Comparison of ENCODE assay signal across 9 mouse cellular contexts in the genomic region with DNA sequence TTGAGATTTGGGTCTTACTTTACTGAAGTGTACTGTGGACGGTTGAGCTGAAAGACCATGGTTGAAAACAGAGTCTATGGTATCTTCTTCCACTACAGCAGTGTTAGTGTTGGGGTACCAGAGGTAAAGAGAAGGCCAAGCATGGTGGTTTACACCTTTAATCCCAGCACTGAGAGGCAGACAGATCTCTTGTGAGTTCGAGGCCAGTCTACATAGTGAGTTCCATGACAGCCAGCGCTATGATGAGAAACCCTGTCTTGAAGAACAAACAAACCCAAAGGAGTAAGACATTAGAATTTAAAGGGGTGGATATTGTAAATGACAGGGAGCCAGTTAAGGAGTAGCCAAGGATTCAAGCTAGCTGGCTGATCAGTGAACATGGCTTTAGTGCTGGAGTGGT. TPM values are rescaled to one million over a fixed set of nuclear protein-coding genes. Genes with fewer than 3 reads are reported as not detected.
DNase-seq lines count a peak whose midpoint lies in the region; ATAC-seq and TF ChIP-seq lines count a peak whose summit lies in the region.
"Had no signal": no experiment of that assay in that cellular context is flagged by ENCODE, and none has a peak within 500 bp of the region (broad histone marks: within the 10 kb centered on the region; RNA-seq: fewer than 3 reads in every experiment).

No protein-coding gene starts in this region.

- intact Hi-C loops in gastrocnemius, adult 2 months (cut with DNase I) = no loop called here
- intact Hi-C loops in gastrocnemius, postnatal 14 days (cut with DNase I; ENCODE audit: low total_unique reads) = no loop called here

- no peak for TF ChIP-seq POLR2A in testis, adult 2 months (IDR thresholded peaks at IDR 0.05; ENCODE audit: control insufficient read depth, low read depth, low read length)

- no peaks in the 10 kb centered on the region for H3K36me3 ChIP-seq in testis, adult 2 months (ENCODE audit: control insufficient read depth, insufficient read depth, low read length)
- H3K36me3 ChIP-seq in limb, embryonic 15.5 days = peaks cover 10% of the 10 kb centered on the region; the same call in 1 of the 2 replicates
- H3K36me3 ChIP-seq in stomach, postnatal 0 days (ENCODE audit: control insufficient read depth, insufficient read depth, low read length) = no peaks in the 10 kb centered on the region; the same call in 1 of the 2 replicates

- TF ChIP-seq EP300 in stomach, postnatal 0 days (optimal IDR thresholded peaks at IDR 0.05) = no peak

- peaks cover 7% of the 10 kb centered on the region for H3K4me1 ChIP-seq in testis, adult 2 months (ENCODE audit: control insufficient read depth, insufficient read depth, low read length)
- peaks cover 14% of the 10 kb centered on the region for H3K4me1 ChIP-seq in limb, embryonic 15.5 days
- no peaks in the 10 kb centered on the region for H3K4me1 ChIP-seq in stomach, postnatal 0 days (replicated peaks; ENCODE audit: control insufficient read depth, insufficient read depth)

- no peaks in the 10 kb centered on the region for H3K9me3 ChIP-seq in limb, embryonic 15.5 days
- no peaks in the 10 kb centered on the region for H3K9me3 ChIP-seq in stomach, postnatal 0 days (ENCODE audit: control insufficient read depth, low read length)

- peak overlapping the region; percentile 61 for H3K4me2 ChIP-seq in limb, embryonic 15.5 days
- H3K4me2 ChIP-seq in stomach, postnatal 0 days (replicated peaks; ENCODE audit: low read depth) = peak overlapping the region; percentile 63

- H3K27ac ChIP-seq in gastrocnemius, adult 2 months = peak overlapping the region; percentile 95; the same call in 1 of the 2 replicates
- H3K27ac ChIP-seq in testis, adult 2 months (ENCODE audit: control insufficient read depth, insufficient read depth, low read depth, low read length) = no peak overlapping the region; the same call in 1 of the 2 replicates
- H3K27ac ChIP-seq in limb, embryonic 15.5 days = peak overlapping the region; percentile 95
- peak overlapping the region; percentile 88 for H3K27ac ChIP-seq in stomach, postnatal 0 days (replicated peaks)

- DNase-seq in gastrocnemius, adult 2 months = no peak
- DNase-seq in gastrocnemius, postnatal 14 days = no peak
- no peak for DNase-seq in testis, postnatal 10 days (ENCODE audit: low spot score)
- DNase-seq in stomach, postnatal 0 days (ENCODE audit: low spot score) = no peak
- no peak for DNase-seq in T-cell, adult 2 months (ENCODE audit: low spot score)
- DNase-seq: right cerebral cortex, postnatal 25 days had no signal

- peak overlapping the region; percentile 82 for H3K9ac ChIP-seq in limb, embryonic 15.5 days
- H3K9ac ChIP-seq in stomach, postnatal 0 days (ENCODE audit: low read length) = peak overlapping the region; percentile 61

- no peak for TF ChIP-seq CTCF in gastrocnemius, adult 2 months (IDR thresholded peaks at IDR 0.05)
- TF ChIP-seq CTCF in testis, adult 2 months (IDR thresholded peaks at IDR 0.05; ENCODE audit: control insufficient read depth, insufficient read depth, insufficient replicate concordance, low read depth, low read length) = no peak
- TF ChIP-seq CTCF in stomach, postnatal 0 days (IDR thresholded peaks at IDR 0.05; ENCODE audit: low read depth) = no peak

- ATAC-seq in limb, embryonic 15.5 days (ENCODE audit: insufficient number of reproducible peaks, low FRiP score, low TSS enrichment, low read depth) = no peak
- no peak for ATAC-seq in stomach, postnatal 0 days (ENCODE audit: low FRiP score, low TSS enrichment)
- no peak for ATAC-seq in megakaryocyte progenitor cell, adult 5-6 weeks (replicated peaks; ENCODE audit: poor library complexity)

- 66% methylated on average over 3 of the region's 3 CpGs for WGBS in limb, embryonic 15.5 days
- 61% methylated on average over 3 of the region's 3 CpGs for WGBS in stomach, postnatal 0 days

- H3K27me3 ChIP-seq in testis, adult 2 months (ENCODE audit: control insufficient read depth, insufficient read depth, low read length) = no peaks in the 10 kb centered on the region
- H3K27me3 ChIP-seq in limb, embryonic 15.5 days = no peaks in the 10 kb centered on the region
- no peaks in the 10 kb centered on the region for H3K27me3 ChIP-seq in stomach, postnatal 0 days (ENCODE audit: control insufficient read depth, insufficient read depth, low read length)

- peak overlapping the region; percentile 73 for H3K4me3 ChIP-seq in gastrocnemius, adult 2 months
- H3K4me3 ChIP-seq in testis, adult 2 months (ENCODE audit: control insufficient read depth, low read depth, low read length) = peak overlapping the region; percentile 95
- peak overlapping the region; percentile 59 for H3K4me3 ChIP-seq in limb, embryonic 15.5 days
- peak overlapping the region; percentile 61 for H3K4me3 ChIP-seq in stomach, postnatal 0 days (ENCODE audit: low read depth, low read length)

RNA-seq across cellular contexts. Expression of gene Ctc1, which starts 1.0 kb away (rescaled TPM):
- 10 to 100 TPM in 1 of 2 experiments, 1 to 10 TPM in 1; 9.9 to 11.0 TPM for total RNA-seq in gastrocnemius, adult 2 months (2021)
- total RNA-seq in gastrocnemius, postnatal 14 days (2021) = 1 to 10 TPM; 7.5 to 8.1 TPM
- 44.5 and 44.9 TPM in 2 replicates for polyA plus RNA-seq in testis, adult 2 months (2012; rRNA removed)
- polyA plus RNA-seq in limb, embryonic 15.5 days (2015; fragmentation: Nextera tagmentation; extraction: Ambion mirVana) = 42.5 TPM in 2 replicates
- polyA plus RNA-seq in stomach, postnatal 0 days (2015; fragmentation: Nextera tagmentation; extraction: Ambion mirVana) = 11.1 and 11.5 TPM in 2 replicates
- 27.8 and 33.7 TPM in 2 replicates for total RNA-seq in megakaryocyte progenitor cell, adult 5-6 weeks (2015)
- total RNA-seq in megakaryocyte progenitor cell, adult 5-6 weeks (2017) = 21.2 and 27.2 TPM in 2 replicates

RNA-seq across cellular contexts. Expression of gene Pfas, which starts 8.5 kb away (rescaled TPM):
- total RNA-seq in gastrocnemius, adult 2 months (2021) = 10 to 100 TPM in 1 of 2 experiments, 1 to 10 TPM in 1; 7.8 to 14.8 TPM
- 1 to 10 TPM; 5.6 to 7.3 TPM for total RNA-seq in gastrocnemius, postnatal 14 days (2021)
- polyA plus RNA-seq in testis, adult 2 months (2012; rRNA removed) = 9.6 and 11.8 TPM in 2 replicates
- polyA plus RNA-seq in limb, embryonic 15.5 days (2015; fragmentation: Nextera tagmentation; extraction: Ambion mirVana) = 23.6 and 25.0 TPM in 2 replicates
- polyA plus RNA-seq in stomach, postnatal 0 days (2015; fragmentation: Nextera tagmentation; extraction: Ambion mirVana) = 7.4 and 8.0 TPM in 2 replicates
- 24.8 and 31.3 TPM in 2 replicates for total RNA-seq in megakaryocyte progenitor cell, adult 5-6 weeks (2015)
- total RNA-seq in megakaryocyte progenitor cell, adult 5-6 weeks (2017) = 34.9 and 48.8 TPM in 2 replicates

RNA-seq across cellular contexts. Expression of gene Aurkb, which starts 28.7 kb away (rescaled TPM):
- total RNA-seq in gastrocnemius, adult 2 months (2021) = not detected
- total RNA-seq in gastrocnemius, postnatal 14 days (2021) = 1 to 10 TPM; 4.2 to 4.4 TPM
- polyA plus RNA-seq in testis, adult 2 months (2012; rRNA removed) = 15.2 and 17.9 TPM in 2 replicates
- 111 and 121 TPM in 2 replicates for polyA plus RNA-seq in limb, embryonic 15.5 days (2015; fragmentation: Nextera tagmentation; extraction: Ambion mirVana)
- 24.7 and 34.0 TPM in 2 replicates for polyA plus RNA-seq in stomach, postnatal 0 days (2015; fragmentation: Nextera tagmentation; extraction: Ambion mirVana)
- 100 and 103 TPM in 2 replicates for total RNA-seq in megakaryocyte progenitor cell, adult 5-6 weeks (2015)
- total RNA-seq in megakaryocyte progenitor cell, adult 5-6 weeks (2017) = 103 and 128 TPM in 2 replicates

RNA-seq across cellular contexts. Expression of gene Rangrf, which starts 41.8 kb away (rescaled TPM):
- 10 to 100 TPM; 55.4 to 71.1 TPM for total RNA-seq in gastrocnemius, adult 2 months (2021)
- 10 to 100 TPM; 54.2 to 57.7 TPM for total RNA-seq in gastrocnemius, postnatal 14 days (2021)
- polyA plus RNA-seq in testis, adult 2 months (2012; rRNA removed) = 1,176 and 1,231 TPM in 2 replicates
- 39.0 and 42.1 TPM in 2 replicates for polyA plus RNA-seq in limb, embryonic 15.5 days (2015; fragmentation: Nextera tagmentation; extraction: Ambion mirVana)
- polyA plus RNA-seq in stomach, postnatal 0 days (2015; fragmentation: Nextera tagmentation; extraction: Ambion mirVana) = 34.8 and 35.1 TPM in 2 replicates
- 91.0 and 123 TPM in 2 replicates for total RNA-seq in megakaryocyte progenitor cell, adult 5-6 weeks (2015)
- total RNA-seq in megakaryocyte progenitor cell, adult 5-6 weeks (2017) = 46.3 and 54.1 TPM in 2 replicates

RNA-seq across cellular contexts. Expression of gene Borcs6, which starts 42.8 kb away (rescaled TPM):
- 10 to 100 TPM; 17.9 to 18.9 TPM for total RNA-seq in gastrocnemius, adult 2 months (2021)
- 10 to 100 TPM; 13.5 to 14.3 TPM for total RNA-seq in gastrocnemius, postnatal 14 days (2021)
- polyA plus RNA-seq in testis, adult 2 months (2012; rRNA removed) = 13.4 and 15.8 TPM in 2 replicates
- polyA plus RNA-seq in limb, embryonic 15.5 days (2015; fragmentation: Nextera tagmentation; extraction: Ambion mirVana) = 12.9 and 13.7 TPM in 2 replicates
- 14.6 and 16.7 TPM in 2 replicates for polyA plus RNA-seq in stomach, postnatal 0 days (2015; fragmentation: Nextera tagmentation; extraction: Ambion mirVana)
- 6.2 and 7.6 TPM in 2 replicates for total RNA-seq in megakaryocyte progenitor cell, adult 5-6 weeks (2015)
- total RNA-seq in megakaryocyte progenitor cell, adult 5-6 weeks (2017) = 6.6 and 6.7 TPM in 2 replicates

Comparison
In these comparisons a context has a peak if more than half of its experiments do, and no peak if none do; other contexts are left out.
1. RNA of gene Aurkb, which starts 28.7 kb away (total RNA-seq): 100 to 128 TPM in megakaryocyte progenitor cell, adult 5-6 weeks; 4.2 to 4.4 TPM in gastrocnemius, postnatal 14 days and not detected in gastrocnemius, adult 2 months; every median in the first group is over 10 times any median in the second.
2. Peak in every context shown above with its lines, with median percentiles within 50 percentile points of each other: H3K4me3 ChIP-seq.